Mouse (Mus musculus) testis, postnatal 14 days (tissue): Measurements from ENCODE around the gene Eftud2.

ENCODE experiments used
- DNase-seq: peaks from one replicate; pipeline ENCODE4 v3.0.0; 2021; ENCODE audit warnings: low spot score

Eftud2 gene

GRCm38 (mm10) chr11:102818121-102819020, 62.4 kb downstream of the Eftud2 start:
- DNase-seq: peak; percentile 68

DNA sequence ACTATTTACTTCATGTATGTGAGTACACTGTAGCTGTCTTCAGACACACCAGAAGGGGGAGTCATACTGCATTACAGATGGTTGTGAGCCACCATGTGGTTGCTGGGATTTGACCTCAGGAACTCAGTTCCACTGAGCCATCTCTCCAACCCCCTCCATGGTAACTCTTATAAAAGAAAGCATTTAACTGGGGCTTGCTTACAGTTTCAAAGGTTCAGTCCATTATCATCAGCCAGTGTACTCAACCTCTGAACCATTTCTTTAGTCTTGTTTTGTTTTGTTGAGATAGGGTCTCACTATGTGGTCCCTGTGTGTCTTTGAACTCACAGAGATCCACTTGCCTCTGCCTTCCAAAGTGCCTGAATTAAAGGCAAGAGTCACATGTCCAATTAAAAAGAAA, 65.9 kb downstream of the Eftud2 start:
- no peak for DNase-seq

DNA sequence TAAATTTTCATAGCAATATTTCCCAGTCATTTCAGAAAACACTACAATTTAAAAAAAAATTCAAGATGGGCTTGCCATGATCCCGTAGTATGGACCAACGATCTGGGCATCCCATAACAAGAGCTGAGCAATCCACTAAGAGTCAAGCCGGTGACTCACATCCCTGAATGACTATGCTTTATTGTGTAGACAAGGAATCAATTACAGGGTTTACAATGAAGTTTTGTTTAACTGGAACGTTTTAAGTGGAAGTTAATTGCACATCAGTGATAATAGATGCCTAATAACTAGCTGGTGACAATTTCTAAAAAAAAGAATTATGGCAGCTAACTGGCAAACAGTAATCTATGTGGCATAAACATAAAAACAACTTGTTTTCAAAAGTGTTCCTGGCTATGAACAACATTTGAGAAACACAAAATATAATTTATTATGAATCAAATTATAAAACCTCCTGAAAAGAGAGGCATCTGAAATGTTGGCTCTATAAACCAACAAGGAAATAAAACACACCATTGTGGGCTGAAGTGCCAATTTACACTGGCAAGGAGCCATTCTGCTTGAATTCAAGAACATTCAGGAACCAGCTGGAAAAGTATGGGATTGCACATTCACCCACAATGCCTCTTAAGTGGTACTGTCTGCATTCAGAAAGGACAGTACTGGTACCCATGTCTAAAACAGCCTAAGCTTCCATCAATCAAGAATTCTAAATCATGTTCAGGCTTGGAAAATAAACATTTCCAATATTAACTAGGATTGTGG, 69.9 kb downstream of the Eftud2 start:
- no peak for DNase-seq

GRCm38 (mm10) chr11:102808246-102808645, 72.5 kb downstream of the Eftud2 start:
- no peak for DNase-seq

DNA sequence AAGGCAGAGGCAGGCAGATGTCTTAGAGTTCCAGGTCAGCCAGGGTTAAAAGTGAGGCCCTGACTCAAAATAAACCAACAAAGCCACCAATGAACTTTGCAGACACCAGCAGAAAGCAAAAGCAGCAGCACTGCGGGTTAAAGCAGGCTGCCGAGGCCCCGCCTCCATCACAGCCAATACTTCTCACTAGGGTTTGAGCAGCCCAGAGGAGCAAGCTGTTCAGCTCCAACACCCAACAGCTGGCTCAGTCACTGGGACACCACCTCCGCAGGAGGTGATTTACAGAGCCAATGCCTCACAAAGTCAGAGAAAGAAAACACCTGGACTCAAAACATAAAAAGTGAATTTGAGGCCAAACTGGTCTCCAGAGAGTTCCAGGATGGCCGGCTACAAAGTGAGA, 77.3 kb downstream of the Eftud2 start:
- DNase-seq: no peak

- no peak for DNase-seq
These were observed 86.6 kb downstream of the Eftud2 start for GRCm38 (mm10) chr11:102794157-102794556.

DNA sequence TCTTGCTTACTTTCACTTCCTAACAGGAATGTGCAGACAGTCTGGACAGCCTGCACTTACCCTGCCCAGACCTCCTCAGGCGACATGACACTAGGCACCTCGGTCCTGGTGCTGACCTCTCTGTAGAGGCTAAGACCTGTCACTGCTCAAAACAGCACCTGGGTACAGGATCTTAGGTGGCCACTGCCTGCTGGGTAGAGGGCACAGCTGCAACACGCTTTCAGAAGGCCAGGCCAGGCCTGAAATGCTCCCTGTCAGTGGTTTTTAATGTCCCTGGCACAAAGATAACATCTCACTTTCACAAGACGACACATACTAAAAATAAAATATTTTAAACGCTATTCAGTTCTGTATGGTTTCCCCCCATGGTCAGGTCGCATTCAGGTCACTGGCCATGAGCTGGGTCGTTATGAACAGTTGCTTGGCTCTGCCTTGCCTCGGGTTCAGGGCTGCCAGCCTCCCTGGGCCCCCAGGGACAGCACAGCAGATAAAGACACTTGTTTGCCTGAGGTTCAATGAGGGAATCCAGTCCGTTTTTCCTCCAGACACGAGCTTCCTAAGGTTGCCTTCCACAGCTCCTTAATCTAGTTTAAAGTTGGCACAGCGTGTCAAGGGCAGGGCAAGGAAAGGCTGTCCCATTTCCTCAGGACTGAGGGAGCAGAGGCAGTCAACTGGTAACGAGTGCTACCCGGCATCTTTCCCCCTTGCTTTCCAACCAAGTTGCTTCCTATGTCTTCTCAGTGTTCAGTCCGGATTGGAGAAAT, 88.9 kb downstream of the Eftud2 start:
- DNase-seq: no peak
